Mouse (Mus musculus) gastrocnemius, postnatal 36 days (tissue): ENCODE measurements around the gene Htr3b. TPM values are rescaled to one million over a fixed set of nuclear protein-coding genes. Genes with fewer than 3 reads are reported as not detected.

ENCODE experiments used
- DNase-seq, 2 experiments: peaks; one replicate each; pipeline ENCODE4 v3.0.0; 2022
- intact Hi-C: fragments of 180-260 bp; cut with DNase I; formaldehyde crosslinking; loops from one replicate; pipeline ENCODE4 v1.15.1; 2025
- total RNA-seq, 2 experiments: library from RNA; stranded (reverse); gene quantifications; 2 replicates each; pipeline ENCODE4 v1.2.3; 2021

Gene Htr3b
- total RNA-seq, 2 experiments from 2014 or later: not detected

GRCm38 (mm10) chr9:48929436-48929835 lies 35.4 kb downstream of the Htr3b start:
- DNase-seq: no peak
- intact Hi-C loops: no loop called here

- intact Hi-C loops: no loop called here
- no peak for DNase-seq
Measured at GRCm38 (mm10) chr9:48928781-48929180, 36.0 kb downstream of the Htr3b start.

GRCm38 (mm10) chr9:48916011-48916788 lies 48.6 kb downstream of the Htr3b start:
- intact Hi-C loops: no loop called here

GRCm38 (mm10) chr9:48910885-48911537 lies 53.8 kb downstream of the Htr3b start, which contains the start of gene Htr3a:
Gene Htr3a, minus strand, starts transcription at chr9:48911099.
- intact Hi-C loops: no loop called here
- DNase-seq: peak in 1 of 2 experiments; percentile 20

More at GRCm38 (mm10) chr9:48916011-48916788, 48.6 kb downstream of the Htr3b start:
- no peak for DNase-seq

- intact Hi-C loops: no loop called here
- DNase-seq: no peak
Measured at GRCm38 (mm10) chr9:48904421-48904820, 60.4 kb downstream of the Htr3b start.

GRCm38 (mm10) chr9:48903766-48904165 lies 61.0 kb downstream of the Htr3b start:
- DNase-seq: no peak
- intact Hi-C loops: no loop called here

GRCm38 (mm10) chr9:48898551-48898950 lies 66.2 kb downstream of the Htr3b start:
- intact Hi-C loops: loop anchor here (5.0 kb wide), 1 partner anchor 74 kb away; no protein-coding TSS in a partner anchor
- no peak for DNase-seq

- no peak for DNase-seq
- intact Hi-C loops: loop anchor here (5.0 kb wide), 1 partner anchor 76 kb away; no protein-coding TSS in a partner anchor
Measured at GRCm38 (mm10) chr9:48895819-48896536, 68.8 kb downstream of the Htr3b start.

GRCm38 (mm10) chr9:48894755-48895154 lies 70.0 kb downstream of the Htr3b start:
- intact Hi-C loops: loop anchor here (5.0 kb wide), 1 partner anchor 78 kb away; no protein-coding TSS in a partner anchor
- no peak for DNase-seq

GRCm38 (mm10) chr9:48893986-48894385 lies 70.8 kb downstream of the Htr3b start:
- intact Hi-C loops: loop anchor here (1.0 to 2.0 kb wide), 2 partner anchors 31 to 248 kb away; no protein-coding TSS in a partner anchor

GRCm38 (mm10) chr9:48889093-48889492 lies 75.7 kb downstream of the Htr3b start:
- intact Hi-C loops: no loop called here
- DNase-seq: no peak

More at GRCm38 (mm10) chr9:48893986-48894385, 70.8 kb downstream of the Htr3b start:
- DNase-seq: peak; percentile 41 to 49

Other genes with a start within 250 kb of the Htr3b start
- gene Zbtb16, start 128.8 kb downstream of the Htr3b start, total RNA-seq: 100 to 1,000 TPM; 129 to 168 TPM
- not detected for gene Htr3a, start 53.9 kb downstream of the Htr3b start, total RNA-seq
- gene Usp28, start 20.4 kb upstream of the Htr3b start, total RNA-seq: 10 to 100 TPM; 68.2 to 77.8 TPM
- 1 to 10 TPM; 7.4 to 8.4 TPM for gene Zw10, start 90.6 kb upstream of the Htr3b start, total RNA-seq
- under 1 TPM in 1 of 2 experiments, not detected in 1; 0.42 TPM for gene Tmprss5, start 116.3 kb upstream of the Htr3b start, total RNA-seq